Mouse (Mus musculus) liver, adult (tissue): ENCODE measurements at regions not wholly inside any gene's neighbourhood (a gene's known extent, or its start where the extent isn't known, plus 50 kb on each side); places are given as distances from the start of the nearest gene placed in this dataset.

ENCODE experiments used
- GATA4 ChIP-seq: IDR thresholded peaks from 2 replicates; pipeline ENCODE4 v1.6.1; 2014; ENCODE audit warnings: mild to moderate bottlenecking, low read length; ENCODE audit not compliant: insufficient replicate concordance

GRCm38 (mm10) chr3:39952103-39952502 lies 579.0 kb upstream of the Intu start:
- no peak for TF ChIP-seq GATA4

- no peak for TF ChIP-seq GATA4
Observed at GRCm38 (mm10) chr3:39952556-39952955, 578.5 kb upstream of the Intu start.

- TF ChIP-seq GATA4 = no peak
Observed at GRCm38 (mm10) chr3:39961836-39962640, 569.0 kb upstream of the Intu start.

GRCm38 (mm10) chr3:39965431-39965830 lies 565.7 kb upstream of the Intu start:
- TF ChIP-seq GATA4 = no peak

- no peak for TF ChIP-seq GATA4
Observed at GRCm38 (mm10) chr3:39966390-39966789, 564.7 kb upstream of the Intu start.

GRCm38 (mm10) chr3:39976937-39977336 lies 554.1 kb upstream of the Intu start:
- no peak for TF ChIP-seq GATA4

- TF ChIP-seq GATA4 = no peak
Observed at GRCm38 (mm10) chr3:39978916-39979679, 552.0 kb upstream of the Intu start.

- no peak for TF ChIP-seq GATA4
Observed at GRCm38 (mm10) chr3:39982656-39983055, 548.4 kb upstream of the Intu start.

GRCm38 (mm10) chr3:39987710-39988109 lies 543.4 kb upstream of the Intu start:
- no peak for TF ChIP-seq GATA4

- TF ChIP-seq GATA4 = no peak
Observed at GRCm38 (mm10) chr3:39998628-39999027, 532.5 kb upstream of the Intu start.

GRCm38 (mm10) chr3:39999846-40000245 lies 531.2 kb upstream of the Intu start:
- no peak for TF ChIP-seq GATA4

- TF ChIP-seq GATA4 = no peak
Observed at GRCm38 (mm10) chr3:40002838-40003237, 528.2 kb upstream of the Intu start.

GRCm38 (mm10) chr3:40010051-40010450 lies 521.0 kb upstream of the Intu start:
- TF ChIP-seq GATA4 = no peak

GRCm38 (mm10) chr3:40021682-40022081 lies 509.4 kb upstream of the Intu start:
- no peak for TF ChIP-seq GATA4

- no peak for TF ChIP-seq GATA4
Observed at GRCm38 (mm10) chr3:40027713-40028112, 503.4 kb upstream of the Intu start.

- no peak for TF ChIP-seq GATA4
Observed at GRCm38 (mm10) chr3:40036177-40036576, 494.9 kb upstream of the Intu start.
